Mouse (Mus musculus): Measurements from ENCODE around the gene Tex44.

Tex44 gene

GRCm38 (mm10) chr1:86421007-86421406 lies 5.1 kb upstream of the Tex44 start:
- intact Hi-C loops (cut with DNase I): loop anchor here (10.0 kb wide), 1 partner anchor 46 kb away; no protein-coding TSS in a partner anchor

GRCm38 (mm10) chr1:86423879-86424278 lies 2.2 kb upstream of the Tex44 start:
- intact Hi-C loops (cut with DNase I): loop anchor here (10.0 kb wide), 1 partner anchor 49 kb away; no protein-coding TSS in a partner anchor

- intact Hi-C loops (cut with DNase I): loop anchor here (10.0 kb wide), 1 partner anchor 50 kb away; no protein-coding TSS in a partner anchor
Observed at GRCm38 (mm10) chr1:86424336-86424735, 1.8 kb upstream of the Tex44 start.

- intact Hi-C loops (cut with DNase I): loop anchor here (10.0 kb wide), 1 partner anchor 50 kb away; no protein-coding TSS in a partner anchor
Observed at GRCm38 (mm10) chr1:86424835-86425547, 1.1 kb upstream of the Tex44 start.

- intact Hi-C loops (cut with DNase I): no loop called here
Observed at GRCm38 (mm10) chr1:86430056-86430455, 3.9 kb downstream of the Tex44 start.

GRCm38 (mm10) chr1:86432778-86433177 lies 6.6 kb downstream of the Tex44 start:
- intact Hi-C loops (cut with DNase I): no loop called here

GRCm38 (mm10) chr1:86433359-86433758 lies 7.2 kb downstream of the Tex44 start:
- intact Hi-C loops (cut with DNase I): no loop called here

GRCm38 (mm10) chr1:86434001-86434400 lies 7.9 kb downstream of the Tex44 start:
- intact Hi-C loops (cut with DNase I): no loop called here

GRCm38 (mm10) chr1:86434439-86435201 lies 8.5 kb downstream of the Tex44 start:
- intact Hi-C loops (cut with DNase I): no loop called here

- intact Hi-C loops (cut with DNase I): no loop called here
Observed at GRCm38 (mm10) chr1:86435302-86435821, 9.2 kb downstream of the Tex44 start.

- intact Hi-C loops (cut with DNase I): no loop called here
Observed at GRCm38 (mm10) chr1:86437219-86438013, 11.3 kb downstream of the Tex44 start.

- intact Hi-C loops (cut with DNase I): no loop called here
Observed at GRCm38 (mm10) chr1:86438014-86438319, 11.8 kb downstream of the Tex44 start.

GRCm38 (mm10) chr1:86438501-86438900 lies 12.4 kb downstream of the Tex44 start:
- intact Hi-C loops (cut with DNase I): no loop called here

GRCm38 (mm10) chr1:86439487-86440170 lies 13.5 kb downstream of the Tex44 start:
- intact Hi-C loops (cut with DNase I): loop anchor here (1.0 to 2.0 kb wide), 2 partner anchors 59 to 93 kb away; no protein-coding TSS in a partner anchor

- intact Hi-C loops (cut with DNase I): loop anchor here (1.0 to 2.0 kb wide), 2 partner anchors 58 to 92 kb away; no protein-coding TSS in a partner anchor
Observed at GRCm38 (mm10) chr1:86440171-86440886, 14.2 kb downstream of the Tex44 start.

GRCm38 (mm10) chr1:86440887-86441723 lies 15.0 kb downstream of the Tex44 start:
- intact Hi-C loops (cut with DNase I): loop anchor here (1.0 to 2.0 kb wide), 2 partner anchors 58 to 91 kb away; no protein-coding TSS in a partner anchor

- intact Hi-C loops (cut with DNase I): loop anchor here (2.0 kb wide), 1 partner anchor 57 kb away; no protein-coding TSS in a partner anchor
Observed at GRCm38 (mm10) chr1:86441724-86441979, 15.5 kb downstream of the Tex44 start.

GRCm38 (mm10) chr1:86441980-86442831 lies 16.1 kb downstream of the Tex44 start:
- intact Hi-C loops (cut with DNase I): loop anchor here (2.0 kb wide), 2 partner anchors 29 to 57 kb away; no protein-coding TSS in a partner anchor

Data from adrenal gland (tissue).